Mouse (Mus musculus) bone marrow macrophage, adult 2 months (primary cell): Measurements from ENCODE around the gene Ramp2.

Source experiments
- CTCF ChIP-seq: IDR thresholded peaks from 2 replicates; pipeline ENCODE4 v1.5.1; 2012; ENCODE audit warnings: low read depth, mild to moderate bottlenecking, low read length, moderate library complexity
- POLR2A ChIP-seq: IDR thresholded peaks from 2 replicates; pipeline ENCODE4 v1.6.1; 2012; ENCODE audit warnings: mild to moderate bottlenecking, low read depth, low read length, borderline replicate concordance

DNA sequence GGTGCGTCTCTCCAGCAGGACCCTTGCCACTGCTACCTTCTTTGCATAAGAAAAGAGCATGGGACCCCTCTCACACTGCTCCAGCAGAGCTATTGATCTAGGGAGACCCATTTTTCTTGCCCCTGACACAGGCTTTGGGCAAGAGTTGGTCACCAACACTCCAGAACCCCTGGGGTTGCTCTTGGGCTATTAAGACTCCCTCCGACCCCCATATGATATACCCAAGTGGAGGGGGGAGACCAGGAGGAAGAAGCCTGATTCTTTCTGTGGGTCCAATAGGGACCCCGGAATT, 18.1 kb downstream of the Ramp2 start:
- no peak for TF ChIP-seq POLR2A
- TF ChIP-seq CTCF: no peak
